Mouse (Mus musculus): Measurements from ENCODE around the gene Naa25.

GRCm38 (mm10) chr5:121455510-121456265 lies 58.0 kb downstream of the Naa25 start:
- TF ChIP-seq CHD2 (IDR thresholded peaks at IDR 0.05; ENCODE audit: low read depth, low read length) (no peak), MAFK (IDR thresholded peaks at IDR 0.05; ENCODE audit: insufficient read depth, low read depth, low read length) (no peak), HCFC1 (IDR thresholded peaks at IDR 0.05; ENCODE audit: borderline replicate concordance, insufficient read depth, low read length) (no peak)
